Comparison of ENCODE assay signal across 32 mouse cellular contexts in the genomic region with DNA sequence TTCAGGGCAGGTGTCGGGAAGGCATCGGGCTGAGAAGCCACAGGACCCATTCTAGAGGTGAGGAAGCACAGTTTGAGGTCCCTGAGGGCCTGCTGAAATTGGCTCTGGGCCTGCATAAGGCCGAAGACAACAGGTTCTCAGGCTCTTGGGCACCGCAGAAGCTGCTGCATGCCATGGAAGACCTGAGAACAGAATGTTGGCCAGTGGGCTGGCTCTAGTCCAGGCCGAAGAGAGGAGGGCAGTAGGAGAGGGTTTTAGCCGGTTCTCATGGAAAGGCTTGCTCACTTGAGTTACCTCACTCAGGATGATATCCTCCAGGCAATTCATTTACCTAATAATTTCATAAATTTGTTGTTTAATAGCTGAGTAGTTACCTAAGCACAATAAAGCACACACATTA.
DNase-seq lines count a peak whose midpoint lies in the region; ATAC-seq and TF ChIP-seq lines count a peak whose summit lies in the region.
"Had no signal": no experiment of that assay in that cellular context is flagged by ENCODE, and none has a peak within 500 bp of the region (broad histone marks: within the 10 kb centered on the region; RNA-seq: fewer than 3 reads in every experiment).

No protein-coding gene starts in this region.

- no peak overlapping the region for H3K9ac ChIP-seq in forebrain, embryonic 15.5 days (replicated peaks)
- H3K9ac ChIP-seq: embryonic facial prominence, embryonic 12.5 days; hindbrain, embryonic 13.5 days; limb, embryonic 15.5 days; liver, embryonic 13.5 days; midbrain, embryonic 15.5 days; neural tube, embryonic 15.5 days had no signal

- TF ChIP-seq POLR2A in cerebellum, adult 2 months (IDR thresholded peaks at IDR 0.05; ENCODE audit: borderline replicate concordance, insufficient read depth, low read length), result no peak

- no peak for TF ChIP-seq CTCF in cerebellum, adult 2 months (IDR thresholded peaks at IDR 0.05; ENCODE audit: borderline replicate concordance, insufficient read depth, low read depth, low read length)

- 31% methylated on average over 6 of the region's 6 CpGs for WGBS in cerebellum, adult 2 months
- WGBS in forebrain, embryonic 15.5 days, result 94% methylated on average over 6 of the region's 6 CpGs

- intact Hi-C loops in left cerebral cortex, postnatal 4 days (cut with DNase I), result no loop called here
- intact Hi-C loops in left cerebral cortex, postnatal 25 days (cut with DNase I), result no loop called here

- ATAC-seq in forebrain, embryonic 15.5 days (replicated peaks), result no peak
- ATAC-seq: forebrain, embryonic 14.5 days; intestine, embryonic 16.5 days; lung, postnatal 0 days; midbrain, embryonic 15.5 days had no signal

- no peaks in the 10 kb centered on the region for H3K9me3 ChIP-seq in forebrain, embryonic 15.5 days
- H3K9me3 ChIP-seq: embryonic facial prominence, embryonic 12.5 days; hindbrain, embryonic 13.5 days; limb, embryonic 10.5 days; limb, embryonic 15.5 days; liver, embryonic 13.5 days; midbrain, embryonic 15.5 days; neural tube, embryonic 15.5 days had no signal

- H3K4me3 ChIP-seq in cerebellum, adult 2 months (replicated peaks; ENCODE audit: insufficient read depth, low read depth, low read length), result no peak overlapping the region
- H3K4me3 ChIP-seq in forebrain, embryonic 15.5 days, result no peak overlapping the region
- H3K4me3 ChIP-seq: embryonic facial prominence, embryonic 12.5 days; hindbrain, embryonic 13.5 days; limb, embryonic 10.5 days; limb, embryonic 15.5 days; liver, embryonic 13.5 days; midbrain, embryonic 15.5 days; neural tube, embryonic 15.5 days had no signal

- no peak overlapping the region for H3K4me2 ChIP-seq in forebrain, embryonic 15.5 days (replicated peaks)
- H3K4me2 ChIP-seq: embryonic facial prominence, embryonic 12.5 days; heart, embryonic 11.5 days; hindbrain, embryonic 13.5 days; limb, embryonic 15.5 days; liver, embryonic 13.5 days; midbrain, embryonic 15.5 days; neural tube, embryonic 15.5 days had no signal

- no peaks in the 10 kb centered on the region for H3K27me3 ChIP-seq in cerebellum, adult 2 months (ENCODE audit: control insufficient read depth, insufficient read depth, low read length)
- no peaks in the 10 kb centered on the region for H3K27me3 ChIP-seq in forebrain, embryonic 15.5 days
- H3K27me3 ChIP-seq: CH12.LX; embryonic facial prominence, embryonic 12.5 days; hindbrain, embryonic 13.5 days; limb, embryonic 15.5 days; liver, embryonic 13.5 days; midbrain, embryonic 15.5 days; neural tube, embryonic 15.5 days had no signal

- peak; percentile 5 for DNase-seq in left cerebral cortex, postnatal 4 days
- no peak for DNase-seq in left cerebral cortex, postnatal 25 days (ENCODE audit: low spot score in 2 of 2)
- peak; percentile 43 for DNase-seq in cerebellum, adult 11-12 months
- peak; percentile 25 to 37 for DNase-seq in cerebellum, adult 2 months
- peak; percentile 38 to 67 for DNase-seq in cerebellum, postnatal 25 days
- DNase-seq in urinary bladder, postnatal 4 days (ENCODE audit: low spot score in 2 of 2), result no peak
- DNase-seq: adrenal gland, postnatal 10 days; B cell, adult 2 months; gastrocnemius, postnatal 25 days; heart, adult 18-20 months; heart, postnatal 4 days; kidney, adult 8-10 months; kidney, postnatal 4 days; liver, embryonic 13.5 days; lung, adult 18-20 months; lung, postnatal 4 days; retina, postnatal 1 day; right cerebral cortex, postnatal 14 days; thymus, postnatal 25 days had no signal

- H3K4me1 ChIP-seq in cerebellum, adult 2 months (ENCODE audit: control insufficient read depth, insufficient read depth, low read length), result no peaks in the 10 kb centered on the region
- no peaks in the 10 kb centered on the region for H3K4me1 ChIP-seq in forebrain, embryonic 15.5 days
- H3K4me1 ChIP-seq: embryonic facial prominence, embryonic 12.5 days; hindbrain, embryonic 13.5 days; limb, embryonic 10.5 days; limb, embryonic 15.5 days; liver, embryonic 13.5 days; midbrain, embryonic 15.5 days; neural tube, embryonic 15.5 days had no signal

- no peaks in the 10 kb centered on the region for H3K36me3 ChIP-seq in forebrain, embryonic 15.5 days
- H3K36me3 ChIP-seq: embryonic facial prominence, embryonic 12.5 days; hindbrain, embryonic 13.5 days; limb, embryonic 10.5 days; limb, embryonic 15.5 days; liver, embryonic 13.5 days; midbrain, embryonic 15.5 days; neural tube, embryonic 15.5 days had no signal

- no peak overlapping the region for H3K27ac ChIP-seq in cerebellum, adult 2 months (ENCODE audit: insufficient read depth, low read length)
- no peak overlapping the region for H3K27ac ChIP-seq in forebrain, embryonic 15.5 days (replicated peaks)
- H3K27ac ChIP-seq: embryonic facial prominence, embryonic 12.5 days; hindbrain, embryonic 13.5 days; kidney, postnatal 0 days; limb, embryonic 10.5 days; limb, embryonic 15.5 days; liver, embryonic 13.5 days; midbrain, embryonic 15.5 days; neural tube, embryonic 15.5 days had no signal

Comparison
In these comparisons a context has a peak if more than half of its experiments do, and no peak if none do; other contexts are left out.
1. DNase-seq: peak in left cerebral cortex, postnatal 4 days (single experiment), cerebellum, adult 11-12 months (single experiment), cerebellum, adult 2 months (2 of 2) and cerebellum, postnatal 25 days (2 of 2); none in left cerebral cortex, postnatal 25 days (0 of 2) and urinary bladder, postnatal 4 days (0 of 2).